Mouse (Mus musculus) small intestine, adult 2 months (tissue): ENCODE results near the gene Map7.

Source experiments
- CTCF ChIP-seq: fragments of 200-500 bp; IDR thresholded peaks from 2 replicates; pipeline ENCODE4 v1.5.1; 2012; ENCODE audit warnings: low read depth, mild to moderate bottlenecking, control low read depth, inconsistent platforms, low read length, moderate library complexity, mixed read lengths; ENCODE audit not compliant: insufficient replicate concordance, insufficient read length; ENCODE audit errors: extremely low read depth
- POLR2A ChIP-seq: fragments of 200-500 bp; IDR thresholded peaks from 2 replicates; pipeline ENCODE4 v1.6.1; 2012; ENCODE audit warnings: low read depth, mild to moderate bottlenecking, control low read depth, inconsistent platforms, low read length, moderate library complexity

DNA sequence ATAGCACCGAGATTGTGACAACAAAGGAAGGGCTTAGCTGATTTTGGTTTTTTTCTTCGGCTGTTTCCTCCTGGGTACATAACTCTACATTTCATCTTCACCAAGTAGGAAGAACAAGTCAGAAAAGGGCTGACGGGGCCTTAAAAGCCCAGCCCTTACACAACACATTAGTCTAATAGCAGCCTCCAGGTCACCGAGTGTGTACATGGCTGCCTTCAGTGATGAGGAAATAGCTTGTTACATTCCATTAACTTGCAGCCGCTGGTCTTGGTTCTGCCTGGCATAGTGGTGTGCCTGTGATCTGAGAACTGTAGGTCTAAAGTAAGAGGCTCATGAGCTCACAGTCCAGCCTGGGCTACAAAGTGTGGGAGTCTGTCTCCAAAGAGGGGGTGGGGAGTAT lies 16.5 kb downstream of the Map7 start:
- TF ChIP-seq CTCF: no peak
- no peak for TF ChIP-seq POLR2A
